Mouse (Mus musculus) layer of hippocampus, adult 11-12 months (tissue): ENCODE data around the gene Olfr1130.
"Not testable (repeated sequence)": the region's sequence is repeated elsewhere in the genome, so short reads cannot be mapped to it uniquely, and the experiment has no call there.

Experiments
- DNase-seq: peaks from one replicate; pipeline ENCODE4 v3.0.0; 2022; ENCODE audit warnings: low spot score

Gene Olfr1130

DNA sequence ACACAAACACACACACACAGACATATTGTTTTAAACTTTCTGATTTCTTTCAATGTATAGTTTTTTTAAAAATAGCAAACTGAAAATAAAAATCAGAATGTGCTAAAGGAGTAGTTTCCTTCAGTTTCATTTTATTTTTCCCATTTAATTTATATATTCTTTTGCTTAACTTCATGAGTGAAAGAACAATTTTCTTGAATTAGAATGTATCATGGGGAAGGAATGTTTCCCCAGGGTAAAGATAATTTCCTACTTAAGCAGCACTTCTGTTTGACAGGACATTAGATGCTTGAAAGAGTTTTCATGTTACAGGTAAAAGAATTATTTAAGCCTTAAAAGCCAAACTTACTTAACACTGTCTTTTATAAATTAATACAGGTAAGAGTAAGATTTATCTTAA lies at the start of gene Olfr1130:
TSS of gene Olfr1130 (plus strand) at position 301 of the 400 bp plus-strand sequence.
- not testable (repeated sequence) for DNase-seq

DNA sequence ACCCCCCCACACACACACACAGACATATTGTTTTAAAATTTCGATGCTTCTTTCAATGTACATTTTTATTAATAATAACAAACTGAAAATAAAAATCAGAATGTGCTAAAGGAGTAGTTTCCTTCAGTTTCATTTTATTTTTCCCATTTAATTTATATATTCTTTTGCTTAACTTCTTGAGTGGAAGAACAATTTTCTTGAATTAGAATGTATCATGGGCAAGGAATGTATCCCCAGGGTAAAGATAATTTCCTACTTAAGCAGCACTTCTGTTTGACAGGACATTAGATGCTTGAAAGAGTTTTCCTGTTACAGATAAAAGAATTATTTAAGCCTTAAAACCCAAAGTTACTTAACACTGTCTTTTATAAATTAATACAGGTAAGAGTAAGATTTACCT lies 32.4 kb upstream of the Olfr1130 start, which contains the start of gene Olfr1129:
TSS of gene Olfr1129 (plus strand) at position 301 of the 400 bp plus-strand sequence.
- DNase-seq, result not testable (repeated sequence)

DNA sequence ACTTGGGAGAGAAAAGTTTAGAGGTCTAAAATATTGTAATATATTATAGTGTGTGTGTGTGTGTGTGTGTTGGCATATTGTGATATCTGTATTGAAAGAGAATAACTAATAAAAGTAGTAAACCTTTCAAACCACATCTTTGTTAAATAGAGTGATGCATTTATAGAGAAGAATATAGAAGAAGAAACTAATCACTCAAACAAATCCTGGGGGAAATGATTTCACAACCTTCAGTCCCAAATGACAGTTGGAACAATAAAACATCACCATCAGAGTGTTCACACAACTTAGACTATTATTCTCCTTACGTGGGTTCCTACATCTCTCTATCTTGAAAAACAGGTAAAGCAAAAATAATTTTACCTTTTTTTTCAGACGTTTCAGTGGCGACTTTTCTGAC lies 20.8 kb downstream of the Olfr1130 start, which contains the start of gene Olfr1131:
TSS of gene Olfr1131 (plus strand) at position 301 of the 400 bp plus-strand sequence.
- no peak for DNase-seq

DNA sequence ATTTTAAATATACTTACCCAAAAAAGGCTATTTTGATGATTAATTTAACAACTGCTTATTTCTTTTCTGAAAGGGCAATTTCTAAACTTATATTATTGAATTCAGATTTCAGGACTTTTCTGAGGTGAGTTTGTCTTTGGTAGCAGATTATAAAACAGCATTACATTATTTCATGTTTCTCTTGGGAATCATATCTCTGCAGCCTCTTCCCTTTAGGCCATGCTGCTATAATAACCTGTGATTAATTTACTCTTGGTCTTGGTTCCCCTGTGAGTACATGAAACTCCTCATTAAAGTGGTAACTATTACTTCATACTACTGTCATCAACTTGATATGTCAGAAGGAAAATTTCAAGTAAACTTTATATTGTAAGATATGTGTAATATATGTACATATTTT lies 31.4 kb downstream of the Olfr1130 start, which contains the start of gene Olfr1132:
TSS of gene Olfr1132 (minus strand) at position 101 of the 400 bp plus-strand sequence.
- DNase-seq, result no peak

DNA sequence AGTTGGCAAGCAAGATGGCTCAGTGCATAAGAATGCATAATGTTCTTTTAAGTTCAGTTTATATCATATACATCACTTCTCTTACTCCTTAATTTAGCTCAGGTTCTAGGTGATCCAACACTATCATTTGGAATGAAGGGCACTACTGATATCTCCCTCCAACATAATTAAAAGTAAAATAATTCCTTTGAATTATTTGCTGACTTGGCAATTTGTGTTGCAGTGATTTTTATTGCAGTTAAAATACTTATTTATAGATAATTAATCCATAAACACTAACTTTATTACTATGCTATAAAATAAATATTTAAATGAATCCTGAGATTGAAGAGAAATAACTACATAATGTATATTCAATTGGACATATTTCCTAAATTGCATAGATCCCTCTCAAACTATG lies 36.4 kb downstream of the Olfr1130 start:
- DNase-seq, result no peak

DNA sequence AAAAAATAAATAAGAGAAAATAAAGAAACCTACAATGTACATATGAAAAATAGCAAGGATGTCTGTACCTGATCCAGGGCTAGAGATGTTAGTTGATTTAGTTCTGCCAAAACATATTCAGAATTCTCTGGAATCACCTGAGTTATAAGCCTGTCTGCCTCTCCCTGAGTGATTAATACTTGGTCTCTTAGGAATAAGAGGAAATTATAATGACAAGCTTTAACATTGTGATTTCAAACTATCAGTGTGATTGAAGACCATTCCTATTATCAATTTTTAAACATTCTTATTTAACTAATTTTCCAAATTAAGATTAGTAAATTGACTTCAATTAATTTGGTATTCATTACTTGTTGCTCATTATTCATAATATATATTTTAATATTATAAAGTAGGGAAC lies 41.3 kb downstream of the Olfr1130 start, which contains the start of gene Olfr1133:
TSS of gene Olfr1133 (minus strand) at position 101 of the 400 bp plus-strand sequence.
- DNase-seq, result no peak

DNA sequence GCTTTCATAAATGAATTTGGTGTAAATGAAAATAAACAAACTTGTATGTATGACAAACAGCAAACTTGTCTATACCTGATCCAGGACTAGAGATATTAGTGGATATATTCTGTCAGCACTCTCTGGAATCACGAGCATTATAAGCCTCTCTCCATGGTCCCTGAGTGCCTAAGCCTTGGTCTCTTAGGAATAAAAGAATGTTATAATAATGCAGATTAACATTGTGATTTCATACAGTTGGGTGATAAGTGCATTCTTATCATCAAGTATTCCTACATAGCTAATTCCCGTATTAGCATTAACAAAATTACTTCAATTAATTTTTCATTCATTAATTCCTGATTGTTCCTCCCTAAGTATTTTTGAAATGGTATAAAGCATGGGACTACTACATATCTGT lies 52.3 kb downstream of the Olfr1130 start, which contains the start of gene Olfr1134:
TSS of gene Olfr1134 (minus strand) at position 101 of the 400 bp plus-strand sequence.
- DNase-seq, result no peak
